18 mouse cellular contexts compared by ENCODE assay signal in the genomic region with DNA sequence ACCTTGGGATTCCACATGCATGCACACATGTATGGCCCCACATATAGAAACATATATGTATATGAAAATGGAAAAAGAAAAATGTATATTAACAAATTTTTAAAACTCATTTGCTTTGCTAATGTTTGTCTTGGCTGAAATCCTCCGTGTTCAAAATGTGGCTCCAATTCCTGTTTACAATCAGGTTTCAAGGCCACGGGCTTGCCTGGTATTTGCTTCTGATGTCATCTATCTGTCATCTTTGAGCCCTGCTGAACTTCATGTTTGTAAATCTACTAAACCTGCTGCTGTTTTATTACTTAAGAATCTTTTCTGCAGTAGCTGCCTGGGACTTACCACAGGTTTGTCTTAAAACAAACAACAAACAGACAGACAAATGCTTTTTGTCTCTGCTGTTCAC.
"Had no signal": no experiment of that assay in that cellular context is flagged by ENCODE, and none has a peak within 500 bp of the region (broad histone marks: within the 10 kb centered on the region; RNA-seq: fewer than 3 reads in every experiment).

No protein-coding gene starts in this region.

- ATAC-seq: midbrain, embryonic 16.5 days had no signal

- H3K9me3 ChIP-seq: midbrain, embryonic 10.5 days; midbrain, embryonic 12.5 days; neural tube, embryonic 13.5 days; neural tube, embryonic 15.5 days had no signal

- H3K4me1 ChIP-seq: midbrain, embryonic 10.5 days; midbrain, embryonic 12.5 days had no signal

- DNase-seq: lung, embryonic 14.5 days; lung, postnatal 10 days; lung, postnatal 4 days; midbrain, embryonic 14.5 days; retina, postnatal 1 day; right cerebral cortex, adult 18-20 months; right cerebral cortex, postnatal 25 days; right cerebral cortex, postnatal 4 days; spleen, adult 18-20 months; thymus, adult 18-20 months; thymus, postnatal 14 days; thymus, postnatal 36 days had no signal

- H3K36me3 ChIP-seq: midbrain, embryonic 10.5 days; midbrain, embryonic 12.5 days; neural tube, embryonic 13.5 days; neural tube, embryonic 15.5 days had no signal

- H3K4me2 ChIP-seq: lung, embryonic 14.5 days; midbrain, embryonic 12.5 days; neural tube, embryonic 13.5 days; neural tube, embryonic 15.5 days had no signal

- H3K9ac ChIP-seq: lung, embryonic 14.5 days; midbrain, embryonic 12.5 days; neural tube, embryonic 13.5 days; neural tube, embryonic 15.5 days had no signal

- H3K27me3 ChIP-seq: midbrain, embryonic 12.5 days; neural tube, embryonic 13.5 days; neural tube, embryonic 15.5 days had no signal

- H3K27ac ChIP-seq: midbrain, embryonic 10.5 days; midbrain, embryonic 12.5 days; neural tube, embryonic 13.5 days; neural tube, embryonic 15.5 days had no signal

- H3K4me3 ChIP-seq: midbrain, embryonic 10.5 days; midbrain, embryonic 12.5 days; myocyte; neural tube, embryonic 13.5 days; neural tube, embryonic 15.5 days had no signal
